10 mouse cellular contexts compared by ENCODE assay signal in genomic region chr5:76929180-76929877, GRCm38 (mm10). TPM values are rescaled to one million over a fixed set of nuclear protein-coding genes. Genes with fewer than 3 reads are reported as not detected.
A peak's percentile ranks its signal among the peaks of the same experiment; 100 is the strongest.
DNase-seq lines count a peak whose midpoint lies in the region; ATAC-seq and TF ChIP-seq lines count a peak whose summit lies in the region.
"Had no signal": no experiment of that assay in that cellular context is flagged by ENCODE, and none has a peak within 500 bp of the region (broad histone marks: within the 10 kb centered on the region; RNA-seq: fewer than 3 reads in every experiment).

No protein-coding gene starts in this region.

- peak overlapping the region; percentile 33; the same call in 1 of the 2 replicates for H3K27ac ChIP-seq in ES-E14 (ENCODE audit: insufficient read depth, low read depth, low read length, poor library complexity, severe bottlenecking)
- peak overlapping the region; percentile 87 for H3K27ac ChIP-seq in heart, embryonic 13.5 days (replicated peaks)
- H3K27ac ChIP-seq in liver, embryonic 11.5 days (ENCODE audit: low read depth, low read length), result no peak overlapping the region; the same call in 1 of the 2 replicates
- no peak overlapping the region for H3K27ac ChIP-seq in cerebellum, adult 2 months (ENCODE audit: insufficient read depth, low read length)
- H3K27ac ChIP-seq: neural tube, embryonic 12.5 days had no signal

- in situ Hi-C loops in ES-E14 (cut with MboI; ENCODE audit: low sequenced_read_pairs in 2 of 2, unreplicated experiment in 2 of 2), result no loop called here

- no peaks in the 10 kb centered on the region for H3K9me3 ChIP-seq in ES-E14 (ENCODE audit: control insufficient read depth, insufficient read depth, low read depth, low read length)
- H3K9me3 ChIP-seq in heart, embryonic 13.5 days, result no peaks in the 10 kb centered on the region
- no peaks in the 10 kb centered on the region for H3K9me3 ChIP-seq in liver, embryonic 11.5 days (ENCODE audit: control insufficient read depth, low read length)

- ATAC-seq in heart, embryonic 13.5 days (ENCODE audit: extremely low read depth, insufficient number of reproducible peaks, low FRiP score, low TSS enrichment), result no peak
- peak; percentile 45; the same call in 1 of the 2 replicates for ATAC-seq in liver, embryonic 11.5 days (replicated peaks; ENCODE audit: low FRiP score)

- no peaks in the 10 kb centered on the region for H3K27me3 ChIP-seq in heart, embryonic 13.5 days (replicated peaks)
- no peaks in the 10 kb centered on the region for H3K27me3 ChIP-seq in liver, embryonic 11.5 days (replicated peaks; ENCODE audit: control insufficient read depth, insufficient read depth, low read length)
- no peaks in the 10 kb centered on the region for H3K27me3 ChIP-seq in cerebellum, adult 2 months (ENCODE audit: control insufficient read depth, insufficient read depth, low read length)
- H3K27me3 ChIP-seq: neural tube, embryonic 12.5 days had no signal

- no peak for TF ChIP-seq POLR2A in cerebellum, adult 2 months (IDR thresholded peaks at IDR 0.05; ENCODE audit: borderline replicate concordance, insufficient read depth, low read length)

- H3K4me3 ChIP-seq in ES-E14 (ENCODE audit: insufficient read depth in 1 of 2, low read depth in 1 of 2, low read length in 2 of 2, poor library complexity in 1 of 2, severe bottlenecking in 1 of 2), result no peak overlapping the region
- H3K4me3 ChIP-seq in heart, embryonic 13.5 days, result no peak overlapping the region
- H3K4me3 ChIP-seq in liver, embryonic 11.5 days (ENCODE audit: low read depth, low read length), result no peak overlapping the region
- H3K4me3 ChIP-seq in cerebellum, adult 2 months (replicated peaks; ENCODE audit: insufficient read depth, low read depth, low read length), result no peak overlapping the region
- H3K4me3 ChIP-seq: neural tube, embryonic 12.5 days had no signal

- peaks cover 13% of the 10 kb centered on the region for H3K36me3 ChIP-seq in ES-E14 (ENCODE audit: control insufficient read depth, insufficient read depth, low read length, poor library complexity, severe bottlenecking)
- H3K36me3 ChIP-seq in heart, embryonic 13.5 days, result peaks cover 24% of the 10 kb centered on the region
- peaks cover 22% of the 10 kb centered on the region for H3K36me3 ChIP-seq in liver, embryonic 11.5 days (ENCODE audit: control insufficient read depth, insufficient read depth, low read length)

- peak; percentile 74 for DNase-seq in 3T3-L1 (ENCODE audit: low read depth, low spot score)
- DNase-seq in ES-E14 (ENCODE audit: low read depth, low spot score), result peak; percentile 60
- DNase-seq in liver, embryonic 11.5 days (ENCODE audit: low spot score), result no peak
- no peak for DNase-seq in urinary bladder, adult 18-20 months (ENCODE audit: low spot score in 2 of 2)
- DNase-seq in cerebellum, adult 2 months, result no peak
- DNase-seq in cerebellum, adult 9-11 months, result no peak
- no peak for DNase-seq in layer of hippocampus, adult 18-20 months (ENCODE audit: low spot score in 2 of 2)
- DNase-seq: thymus, postnatal 25 days had no signal

- H3K9ac ChIP-seq in ES-E14 (ENCODE audit: insufficient read depth, low read depth, low read length, poor library complexity, severe bottlenecking), result no peak overlapping the region
- no peak overlapping the region for H3K9ac ChIP-seq in heart, embryonic 13.5 days
- no peak overlapping the region for H3K9ac ChIP-seq in liver, embryonic 11.5 days (ENCODE audit: low read depth, low read length)
- H3K9ac ChIP-seq: neural tube, embryonic 12.5 days had no signal

- 44% methylated on average over 7 of the region's 7 CpGs for WGBS in heart, embryonic 13.5 days
- 50% methylated on average over 7 of the region's 7 CpGs for WGBS in liver, embryonic 11.5 days
- 85% methylated on average over 7 of the region's 7 CpGs for WGBS in cerebellum, adult 2 months

- H3K4me2 ChIP-seq in heart, embryonic 13.5 days, result peak overlapping the region; percentile 65
- H3K4me2 ChIP-seq in liver, embryonic 11.5 days, result peak overlapping the region; percentile 29; the same call in 1 of the 2 replicates
- H3K4me2 ChIP-seq: neural tube, embryonic 12.5 days had no signal

- TF ChIP-seq CTCF in cerebellum, adult 2 months (IDR thresholded peaks at IDR 0.05; ENCODE audit: borderline replicate concordance, insufficient read depth, low read depth, low read length), result no peak

- H3K4me1 ChIP-seq in ES-E14 (ENCODE audit: control insufficient read depth in 2 of 2, insufficient read depth in 2 of 2, low read length in 2 of 2, poor library complexity in 1 of 2), result peaks cover 4 to 6% of the 10 kb centered on the region in 2 experiments
- peaks cover 31% of the 10 kb centered on the region for H3K4me1 ChIP-seq in heart, embryonic 13.5 days
- H3K4me1 ChIP-seq in liver, embryonic 11.5 days (replicated peaks; ENCODE audit: control insufficient read depth, insufficient read depth, low read length), result peaks cover 10% of the 10 kb centered on the region
- H3K4me1 ChIP-seq in cerebellum, adult 2 months (ENCODE audit: control insufficient read depth, insufficient read depth, low read length), result no peaks in the 10 kb centered on the region; the same call in 1 of the 2 replicates
- H3K4me1 ChIP-seq: neural tube, embryonic 12.5 days had no signal

TF ChIP-seq in ES-E14, 5 proteins besides CTCF, POLR2A, EP300 and RAD21:
- TF ChIP-seq MAFK (IDR thresholded peaks at IDR 0.05; ENCODE audit: insufficient read depth, low read depth, low read length), result no peak
- no peak for TF ChIP-seq HCFC1 (IDR thresholded peaks at IDR 0.05; ENCODE audit: borderline replicate concordance, insufficient read depth, low read length)
- no peak for TF ChIP-seq ZNF384 (IDR thresholded peaks at IDR 0.05; ENCODE audit: low read depth, low read length)
- TF ChIP-seq ZC3H11A (IDR thresholded peaks at IDR 0.05; ENCODE audit: borderline replicate concordance, low read depth, low read length), result no peak
- no peak for TF ChIP-seq CHD2 (IDR thresholded peaks at IDR 0.05; ENCODE audit: low read depth, low read length)

RNA-seq across cellular contexts. Expression of gene Paics, which starts 21.8 kb away (rescaled TPM):
- total RNA-seq in ES-E14 (2012; rRNA removed), result 308 and 369 TPM in 2 replicates
- polyA plus RNA-seq in heart, embryonic 13.5 days (2015; fragmentation: Nextera tagmentation; extraction: Ambion mirVana), result 229 and 249 TPM in 2 replicates
- 357 and 393 TPM in 2 replicates for polyA plus RNA-seq in liver, embryonic 11.5 days (2014; fragmentation: Nextera tagmentation; extraction: Ambion mirVana)
- 95.0 and 101 TPM in 2 replicates for polyA plus RNA-seq in cerebellum, adult 2 months (2012; rRNA removed)
- total RNA-seq in layer of hippocampus, adult 18-20 months (2021), result 10 to 100 TPM; 89.6 to 91.3 TPM

RNA-seq across cellular contexts. Expression of gene Ppat, which starts 22.0 kb away (rescaled TPM):
- total RNA-seq in ES-E14 (2012; rRNA removed), result 62.9 and 90.3 TPM in 2 replicates
- 20.8 and 25.0 TPM in 2 replicates for polyA plus RNA-seq in heart, embryonic 13.5 days (2015; fragmentation: Nextera tagmentation; extraction: Ambion mirVana)
- polyA plus RNA-seq in liver, embryonic 11.5 days (2014; fragmentation: Nextera tagmentation; extraction: Ambion mirVana), result 73.0 and 87.1 TPM in 2 replicates
- 7.9 and 8.6 TPM in 2 replicates for polyA plus RNA-seq in cerebellum, adult 2 months (2012; rRNA removed)
- total RNA-seq in layer of hippocampus, adult 18-20 months (2021), result 10 to 100 TPM; 16.2 to 17.8 TPM

RNA-seq across cellular contexts. Expression of gene Aasdh, which starts 24.0 kb away (rescaled TPM):
- total RNA-seq in ES-E14 (2012; rRNA removed), result 18.0 and 22.1 TPM in 2 replicates
- 14.8 and 18.9 TPM in 2 replicates for polyA plus RNA-seq in heart, embryonic 13.5 days (2015; fragmentation: Nextera tagmentation; extraction: Ambion mirVana)
- 17.1 and 20.7 TPM in 2 replicates for polyA plus RNA-seq in liver, embryonic 11.5 days (2014; fragmentation: Nextera tagmentation; extraction: Ambion mirVana)
- 19.9 and 20.9 TPM in 2 replicates for polyA plus RNA-seq in cerebellum, adult 2 months (2012; rRNA removed)
- total RNA-seq in layer of hippocampus, adult 18-20 months (2021), result 10 to 100 TPM; 19.3 to 23.2 TPM

RNA-seq across cellular contexts. Expression of gene Srp72, which starts 45.2 kb away (rescaled TPM):
- 65.9 and 67.0 TPM in 2 replicates for total RNA-seq in ES-E14 (2012; rRNA removed)
- 48.4 and 55.4 TPM in 2 replicates for polyA plus RNA-seq in heart, embryonic 13.5 days (2015; fragmentation: Nextera tagmentation; extraction: Ambion mirVana)
- polyA plus RNA-seq in liver, embryonic 11.5 days (2014; fragmentation: Nextera tagmentation; extraction: Ambion mirVana), result 89.7 and 90.0 TPM in 2 replicates
- polyA plus RNA-seq in cerebellum, adult 2 months (2012; rRNA removed), result 62.0 and 66.2 TPM in 2 replicates
- total RNA-seq in layer of hippocampus, adult 18-20 months (2021), result 100 to 1,000 TPM in 1 of 2 experiments, 10 to 100 TPM in 1; 93.1 to 102 TPM

Comparison
In these comparisons a context has a peak if more than half of its experiments do, and no peak if none do; other contexts are left out.
1. DNase-seq: peak in 3T3-L1 (single experiment) and ES-E14 (single experiment); none in liver, embryonic 11.5 days (single experiment), urinary bladder, adult 18-20 months (0 of 2), cerebellum, adult 2 months (0 of 2), cerebellum, adult 9-11 months (single experiment) and layer of hippocampus, adult 18-20 months (0 of 2).
2. H3K27ac ChIP-seq: peak in ES-E14 (single experiment) and heart, embryonic 13.5 days (single experiment); none in liver, embryonic 11.5 days (single experiment) and cerebellum, adult 2 months (single experiment).